9 mouse cellular contexts compared by ENCODE assay signal in genomic region chr8:114707538-114708138, GRCm38 (mm10).
DNase-seq lines count a peak whose midpoint lies in the region; ATAC-seq and TF ChIP-seq lines count a peak whose summit lies in the region.
"Had no signal": no experiment of that assay in that cellular context is flagged by ENCODE, and none has a peak within 500 bp of the region (broad histone marks: within the 10 kb centered on the region; RNA-seq: fewer than 3 reads in every experiment).

No protein-coding gene starts in this region.

- H3K9me3 ChIP-seq in hindbrain, embryonic 13.5 days, result no peaks in the 10 kb centered on the region
- no peaks in the 10 kb centered on the region for H3K9me3 ChIP-seq in hindbrain, embryonic 10.5 days
- no peaks in the 10 kb centered on the region for H3K9me3 ChIP-seq in forebrain, embryonic 15.5 days
- H3K9me3 ChIP-seq in midbrain, postnatal 0 days (ENCODE audit: low read length), result no peaks in the 10 kb centered on the region
- H3K9me3 ChIP-seq in embryonic facial prominence, embryonic 10.5 days, result no peaks in the 10 kb centered on the region

- H3K9ac ChIP-seq in hindbrain, embryonic 13.5 days, result no peak overlapping the region
- no peak overlapping the region for H3K9ac ChIP-seq in forebrain, embryonic 15.5 days (replicated peaks)
- no peak overlapping the region for H3K9ac ChIP-seq in midbrain, postnatal 0 days (replicated peaks; ENCODE audit: low read length, poor library complexity, severe bottlenecking)

- peaks cover 15% of the 10 kb centered on the region for H3K4me1 ChIP-seq in hindbrain, embryonic 13.5 days (replicated peaks)
- H3K4me1 ChIP-seq in hindbrain, embryonic 10.5 days (replicated peaks), result 0 out of 2 replicates have a peak, but pooled peaks cover 7% of the 10 kb centered on the region
- H3K4me1 ChIP-seq in forebrain, embryonic 15.5 days, result peaks cover 5% of the 10 kb centered on the region; the same call in 1 of the 2 replicates
- H3K4me1 ChIP-seq in midbrain, postnatal 0 days (ENCODE audit: insufficient read depth, low read length), result peaks cover 3% of the 10 kb centered on the region; the same call in 1 of the 2 replicates
- H3K4me1 ChIP-seq in embryonic facial prominence, embryonic 10.5 days, result peaks cover 7% of the 10 kb centered on the region; the same call in 1 of the 2 replicates

- H3K27me3 ChIP-seq in hindbrain, embryonic 13.5 days, result no peaks in the 10 kb centered on the region
- no peaks in the 10 kb centered on the region for H3K27me3 ChIP-seq in hindbrain, embryonic 10.5 days (ENCODE audit: insufficient read depth, poor library complexity, severe bottlenecking)
- H3K27me3 ChIP-seq in forebrain, embryonic 15.5 days, result no peaks in the 10 kb centered on the region; the same call in 1 of the 2 replicates
- H3K27me3 ChIP-seq in midbrain, postnatal 0 days (ENCODE audit: insufficient read depth, low read length), result no peaks in the 10 kb centered on the region
- no peaks in the 10 kb centered on the region for H3K27me3 ChIP-seq in embryonic facial prominence, embryonic 10.5 days (replicated peaks; ENCODE audit: low read depth, poor library complexity, severe bottlenecking)

- DNase-seq in hindbrain, embryonic 10.5 days (ENCODE audit: low spot score), result no peak
- DNase-seq in brain, adult 2 months (ENCODE audit: low read depth, low spot score), result peak; percentile 27
- no peak for DNase-seq in midbrain, postnatal 0 days (ENCODE audit: low spot score)
- DNase-seq in layer of hippocampus, postnatal 14 days (ENCODE audit: low spot score in 2 of 2), result no peak
- no peak for DNase-seq in embryonic facial prominence, embryonic 10.5 days (ENCODE audit: low spot score)
- no peak for DNase-seq in thymus, postnatal 10 days (ENCODE audit: low spot score in 2 of 2)
- DNase-seq: gastrocnemius, postnatal 14 days had no signal

- ATAC-seq in hindbrain, embryonic 13.5 days (ENCODE audit: low FRiP score), result no peak; the same call in 1 of the 2 replicates
- ATAC-seq in forebrain, embryonic 15.5 days (replicated peaks), result 0 out of 2 replicates have a peak, but pooled peaks have one; percentile 35
- ATAC-seq in midbrain, postnatal 0 days (ENCODE audit: low FRiP score), result no peak

- WGBS in hindbrain, embryonic 13.5 days, result 50% methylated on average over 15 of the region's 15 CpGs
- WGBS in hindbrain, embryonic 10.5 days, result 84% methylated on average over 15 of the region's 15 CpGs
- WGBS in forebrain, embryonic 15.5 days, result 43% methylated on average over 15 of the region's 15 CpGs
- WGBS in midbrain, postnatal 0 days, result 37% methylated on average over 15 of the region's 15 CpGs
- 80% methylated on average over 15 of the region's 15 CpGs for WGBS in embryonic facial prominence, embryonic 10.5 days

- H3K4me3 ChIP-seq in hindbrain, embryonic 13.5 days, result no peak overlapping the region
- H3K4me3 ChIP-seq in hindbrain, embryonic 10.5 days, result no peak overlapping the region
- no peak overlapping the region for H3K4me3 ChIP-seq in forebrain, embryonic 15.5 days
- H3K4me3 ChIP-seq in midbrain, postnatal 0 days (ENCODE audit: low read depth, low read length), result no peak overlapping the region
- H3K4me3 ChIP-seq in embryonic facial prominence, embryonic 10.5 days, result no peak overlapping the region

- no peak overlapping the region for H3K4me2 ChIP-seq in hindbrain, embryonic 13.5 days
- no peak overlapping the region for H3K4me2 ChIP-seq in forebrain, embryonic 15.5 days (replicated peaks)
- H3K4me2 ChIP-seq in midbrain, postnatal 0 days (ENCODE audit: low read depth, low read length, poor library complexity, severe bottlenecking), result no peak overlapping the region

- H3K36me3 ChIP-seq in hindbrain, embryonic 13.5 days, result no peaks in the 10 kb centered on the region
- no peaks in the 10 kb centered on the region for H3K36me3 ChIP-seq in hindbrain, embryonic 10.5 days
- no peaks in the 10 kb centered on the region for H3K36me3 ChIP-seq in forebrain, embryonic 15.5 days
- no peaks in the 10 kb centered on the region for H3K36me3 ChIP-seq in midbrain, postnatal 0 days (ENCODE audit: insufficient read depth, low read length)
- 0 out of 2 replicates have a peak, but pooled peaks cover 4% of the 10 kb centered on the region for H3K36me3 ChIP-seq in embryonic facial prominence, embryonic 10.5 days (replicated peaks)

- H3K27ac ChIP-seq in hindbrain, embryonic 13.5 days, result peak overlapping the region; percentile 78
- H3K27ac ChIP-seq in hindbrain, embryonic 10.5 days, result no peak overlapping the region
- no peak overlapping the region for H3K27ac ChIP-seq in forebrain, embryonic 15.5 days (replicated peaks)
- 0 out of 2 replicates have a peak overlapping the region, but pooled peaks have one; percentile 18 for H3K27ac ChIP-seq in midbrain, postnatal 0 days (ENCODE audit: low read depth, low read length)
- no peak overlapping the region for H3K27ac ChIP-seq in embryonic facial prominence, embryonic 10.5 days (replicated peaks)

- TF ChIP-seq CTCF in midbrain, postnatal 0 days (IDR thresholded peaks at IDR 0.05), result no peak

Comparison
In these comparisons a context has a peak if more than half of its experiments do, and no peak if none do; other contexts are left out.
1. H3K27ac ChIP-seq: peak in hindbrain, embryonic 13.5 days (single experiment) and midbrain, postnatal 0 days (single experiment); none in hindbrain, embryonic 10.5 days (single experiment), forebrain, embryonic 15.5 days (single experiment) and embryonic facial prominence, embryonic 10.5 days (single experiment).